Mouse (Mus musculus): Measurements from ENCODE around the gene Zyg11b.

The Zyg11b gene

DNA sequence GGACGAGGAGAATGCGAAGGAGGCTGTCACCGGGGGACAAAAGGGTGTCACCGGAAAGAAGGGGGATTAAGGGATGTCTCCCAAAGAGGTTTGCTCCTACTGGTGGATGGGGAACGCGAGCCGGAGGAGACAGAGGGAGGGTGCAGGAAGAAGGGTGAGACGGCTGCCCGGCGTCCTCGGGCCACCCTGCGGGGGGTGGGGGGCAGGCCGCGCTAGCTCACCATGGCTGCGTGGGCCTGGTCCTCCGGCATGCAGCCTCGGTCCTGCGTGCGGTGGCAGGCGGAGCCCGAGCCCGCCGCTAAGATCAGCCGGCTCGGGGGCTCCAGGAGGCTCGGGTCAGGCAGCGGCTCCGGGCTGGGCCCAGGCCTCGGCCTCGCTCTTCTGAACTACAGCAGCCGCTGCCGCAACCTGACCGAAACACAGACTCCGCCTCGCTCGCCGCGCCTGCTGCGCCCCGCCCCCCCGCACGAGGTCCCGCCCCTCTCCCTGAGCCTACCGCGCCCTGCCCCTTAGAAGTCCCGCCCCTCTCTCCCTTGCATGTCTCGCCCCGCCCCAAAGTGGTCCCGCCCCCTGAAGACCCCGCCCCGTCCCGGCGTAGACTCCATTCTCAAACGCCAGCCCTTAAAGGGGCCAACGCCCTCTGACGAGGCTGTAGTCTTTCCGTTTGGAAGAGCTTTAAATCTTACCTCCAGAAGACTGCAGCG lies at the start of gene Zyg11b:
TSS of gene Zyg11b (minus strand) at position 427 of the 704 bp plus-strand sequence.
- peak; percentile 92 for DNase-seq

DNA sequence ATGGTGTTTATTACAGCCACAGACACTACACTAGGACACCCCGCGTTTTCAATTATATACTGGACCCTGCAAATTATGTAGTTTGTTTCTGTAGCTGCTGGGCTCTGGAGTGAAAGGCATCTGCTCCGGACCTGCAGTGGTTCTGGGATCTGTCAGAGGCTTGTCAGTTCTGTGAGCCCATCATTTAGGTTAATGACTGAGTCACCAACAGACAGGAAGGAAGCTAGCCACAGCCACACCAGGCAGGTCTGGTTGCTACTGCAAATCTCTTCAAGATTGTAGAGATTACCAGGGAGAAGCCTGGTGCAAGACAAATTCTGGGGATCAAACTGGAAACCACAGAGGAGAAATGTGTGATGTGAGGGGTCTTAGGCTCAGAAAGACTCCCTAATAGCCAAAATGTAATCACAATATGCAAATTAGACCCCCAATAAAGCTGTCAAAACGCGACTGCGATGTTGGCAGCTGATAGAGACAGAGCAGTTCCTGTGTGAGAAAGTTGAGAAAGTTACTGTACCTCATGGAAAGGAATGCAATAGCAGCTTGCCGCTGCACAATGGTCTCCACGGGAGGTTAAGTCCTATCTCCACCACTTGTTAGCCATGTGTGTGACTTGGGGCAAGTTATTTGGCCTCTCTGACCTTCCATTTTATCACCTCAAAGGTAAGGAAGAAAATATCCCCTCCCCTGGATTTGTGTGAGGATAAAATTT lies 49.1 kb upstream of the Zyg11b start:
- DNase-seq = no peak

DNA sequence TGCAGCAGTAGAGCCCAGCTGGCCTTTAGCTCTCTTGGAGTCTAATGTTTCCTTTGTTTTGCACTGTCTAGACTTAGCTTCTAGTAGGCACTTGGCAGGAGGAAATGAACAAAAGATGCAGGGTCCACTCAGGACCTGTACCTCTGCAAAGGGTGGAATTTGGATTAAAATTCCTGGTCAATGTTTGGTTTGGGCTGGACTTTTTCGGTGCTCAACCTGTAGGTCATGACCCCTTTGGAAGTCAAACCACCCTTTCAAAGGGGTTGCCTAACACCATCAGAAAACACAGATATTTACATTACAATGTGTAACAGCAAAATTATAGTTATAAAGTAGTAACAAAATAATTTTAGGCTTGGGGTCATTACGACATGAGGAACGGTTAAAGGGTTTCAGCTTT lies 48.2 kb upstream of the Zyg11b start:
- DNase-seq = no peak

DNA sequence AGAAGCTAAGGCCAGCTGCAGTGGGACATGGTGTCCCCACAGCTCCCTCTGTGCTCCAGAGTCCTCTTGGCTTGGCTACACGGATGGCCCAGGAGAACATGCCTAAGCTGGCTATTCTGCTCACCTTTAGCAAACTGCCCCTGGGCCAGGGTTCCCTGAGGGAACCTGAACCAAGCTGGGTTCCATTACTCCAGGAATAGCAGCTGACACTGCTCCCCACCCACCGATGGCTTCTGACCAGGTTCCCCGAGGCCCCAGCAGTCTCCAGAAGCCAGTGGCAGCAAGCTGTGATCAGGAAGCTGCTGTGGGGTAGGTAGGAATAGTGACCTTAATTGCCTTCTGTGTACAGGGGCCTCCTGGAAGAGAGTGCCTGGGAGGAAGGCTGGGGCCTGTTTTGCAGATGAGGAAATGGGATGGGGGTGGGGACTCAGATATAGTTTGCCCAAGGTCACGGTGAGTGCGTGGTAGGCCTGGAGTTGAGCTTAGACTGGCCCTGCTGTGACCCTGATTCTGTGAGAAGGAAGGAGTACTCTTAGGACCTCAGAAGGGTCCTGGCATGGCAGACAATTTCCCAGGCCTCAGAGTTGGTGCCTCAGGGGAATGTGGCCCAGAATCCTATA lies 47.5 kb upstream of the Zyg11b start:
- DNase-seq = no peak

DNA sequence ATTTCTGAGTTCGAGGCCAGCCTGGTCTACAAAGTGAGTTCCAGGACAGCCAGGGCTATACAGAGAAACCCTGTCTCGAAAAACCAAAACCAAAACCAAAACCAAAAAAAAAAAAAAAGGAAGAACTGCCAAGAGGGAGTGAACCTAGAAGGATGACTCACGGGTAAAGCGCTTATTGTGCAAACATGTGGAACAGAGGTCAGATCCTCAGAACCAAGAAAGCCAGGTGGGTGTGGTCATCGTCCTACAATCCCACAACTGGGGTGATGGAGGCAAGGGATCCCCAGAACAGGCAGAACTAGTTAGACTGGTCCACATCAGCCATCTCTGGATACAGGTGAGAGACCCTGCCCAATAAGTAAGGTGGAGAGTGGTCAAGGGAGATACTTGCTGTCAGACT lies 46.2 kb upstream of the Zyg11b start:
- no peak for DNase-seq

DNA sequence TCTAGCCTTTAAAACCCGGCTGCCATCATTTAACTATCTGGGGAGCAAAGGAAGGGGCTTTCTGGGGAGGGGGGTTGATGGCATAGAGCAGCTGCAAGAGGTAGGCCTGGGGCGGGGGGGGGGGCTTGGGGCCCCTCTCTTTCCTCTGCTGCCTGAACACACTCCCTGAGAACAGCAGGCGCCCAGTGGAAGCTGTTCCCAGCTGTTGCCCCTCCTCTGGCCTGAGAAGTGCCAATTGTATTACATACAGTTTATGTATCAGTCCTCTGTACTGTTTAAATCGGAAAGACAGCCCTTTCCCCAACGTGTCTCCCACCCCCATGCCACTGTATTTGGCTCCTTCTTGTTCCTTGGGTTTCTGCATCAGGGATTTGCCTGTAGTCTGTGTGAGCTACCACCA lies 44.9 kb upstream of the Zyg11b start:
- no peak for DNase-seq

DNA sequence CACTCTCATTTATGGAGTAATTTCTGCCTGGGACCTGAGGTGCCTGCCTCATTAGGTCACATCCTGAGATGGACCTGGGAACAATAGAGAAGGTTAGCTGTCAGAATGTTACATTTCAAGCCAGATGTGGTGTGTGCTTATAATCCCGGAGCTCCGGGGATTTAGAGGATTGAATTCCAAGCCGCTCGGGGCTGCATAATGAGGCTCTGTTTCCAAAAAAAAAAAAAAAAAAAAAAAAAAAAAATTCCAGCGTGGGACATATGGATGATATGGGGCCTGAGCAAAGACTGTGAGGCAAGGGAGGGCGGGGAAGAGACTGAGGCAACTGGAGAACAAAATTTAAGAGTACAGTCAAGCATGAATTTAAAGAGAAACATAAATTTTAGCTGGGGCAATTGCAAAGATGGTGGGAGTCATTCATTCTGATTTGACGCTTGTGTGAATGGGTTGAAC lies 43.8 kb upstream of the Zyg11b start:
- no peak for DNase-seq

DNA sequence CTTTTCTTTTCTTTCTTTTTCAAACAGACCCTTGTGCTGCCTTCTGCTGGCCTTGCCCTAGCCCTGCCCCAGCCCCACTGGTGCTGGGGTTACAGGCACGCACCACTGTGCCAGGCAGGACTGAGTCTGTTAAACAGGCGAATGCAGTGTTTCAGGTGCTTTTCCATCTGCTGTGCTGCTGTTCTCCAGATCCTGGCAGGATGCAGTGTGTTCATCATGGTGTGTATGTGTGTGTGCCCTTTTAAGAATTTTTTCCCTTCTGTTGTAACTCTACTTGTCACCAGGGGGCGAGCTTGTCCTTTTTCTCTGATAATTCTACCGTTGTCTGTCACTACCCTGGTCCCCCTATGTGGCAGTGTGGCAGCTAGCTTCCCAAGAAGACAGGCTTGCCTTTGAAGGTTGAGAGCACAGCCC lies 38.4 kb upstream of the Zyg11b start:
- DNase-seq = peak; percentile 59

DNA sequence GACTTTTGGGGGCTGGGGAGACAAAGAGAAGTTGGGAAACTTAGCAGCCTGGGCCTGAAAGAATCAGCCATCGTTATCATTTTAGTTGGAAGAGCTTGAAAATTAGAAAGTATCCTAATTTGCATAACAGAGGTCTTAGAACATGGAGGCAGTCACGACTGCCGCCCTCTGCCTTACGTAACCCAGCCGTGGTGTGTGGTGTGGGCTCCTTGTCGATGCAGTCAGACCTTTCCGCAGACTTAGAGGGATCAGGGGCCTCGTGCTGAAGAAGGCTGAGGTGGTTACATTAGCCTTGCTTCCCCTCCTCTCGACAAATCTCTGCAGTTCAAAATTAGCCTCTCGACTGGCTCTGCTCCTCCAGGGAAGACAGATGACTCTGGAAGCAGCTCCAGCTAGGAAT lies 37.9 kb upstream of the Zyg11b start:
- DNase-seq = no peak

DNA sequence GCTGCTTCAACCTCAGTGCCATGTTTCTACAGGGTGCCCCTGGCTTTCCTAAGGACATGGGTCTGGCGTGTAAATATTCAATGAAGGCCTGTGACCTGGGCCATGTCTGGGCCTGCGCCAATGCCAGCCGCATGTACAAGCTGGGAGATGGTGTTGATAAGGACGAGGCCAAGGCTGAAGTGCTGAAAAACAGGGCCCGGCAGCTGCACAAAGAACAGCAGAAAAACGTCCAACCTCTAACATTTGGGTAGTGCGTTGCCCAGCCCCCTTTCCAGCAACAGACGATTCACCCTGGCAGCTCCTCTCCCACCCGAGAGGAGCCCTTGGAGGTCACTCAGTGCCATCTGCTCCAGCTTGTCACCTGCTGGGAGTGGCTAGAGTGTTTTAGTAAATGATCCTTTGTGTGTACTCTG lies 37.4 kb upstream of the Zyg11b start:
- no peak for DNase-seq

DNA sequence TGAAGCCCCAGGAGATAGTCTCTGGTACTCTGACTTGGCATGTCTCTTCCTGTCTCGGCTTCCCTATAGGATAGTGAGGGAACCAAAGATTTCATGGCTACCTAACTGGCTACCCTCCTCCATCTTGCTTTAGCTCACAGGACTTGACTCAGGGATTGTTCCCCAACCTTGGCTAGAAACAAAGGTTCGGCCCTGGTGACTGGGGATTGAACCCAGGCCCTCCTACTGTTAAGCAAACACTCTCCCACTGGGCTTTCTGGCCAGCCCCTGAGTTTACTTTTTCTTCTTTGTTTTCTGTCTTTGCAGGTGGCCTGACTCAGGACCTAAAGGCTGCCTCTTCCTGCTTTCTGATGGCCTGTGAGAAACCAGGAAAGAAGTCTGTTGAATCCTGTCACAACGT lies 36.9 kb upstream of the Zyg11b start:
- DNase-seq = no peak

DNA sequence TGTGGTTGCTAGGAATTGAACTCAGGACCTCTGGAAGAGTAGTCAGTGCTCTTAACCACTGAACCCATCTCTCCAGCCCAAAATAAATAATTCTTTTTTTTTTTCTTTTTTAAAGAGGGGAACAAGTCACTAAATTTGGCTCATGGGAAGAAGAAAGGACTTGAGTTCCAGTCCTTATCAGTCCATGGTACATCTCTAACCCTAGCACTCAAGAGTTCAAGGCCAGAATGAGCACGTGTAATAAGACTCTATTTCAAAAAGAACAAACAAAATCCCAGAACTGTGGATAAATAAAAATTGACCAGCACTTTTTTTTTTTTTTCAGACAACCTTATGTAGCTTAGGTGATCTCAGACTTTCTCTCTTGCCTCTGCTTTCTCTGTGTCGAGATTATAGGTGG lies 35.9 kb upstream of the Zyg11b start:
- no peak for DNase-seq

DNA sequence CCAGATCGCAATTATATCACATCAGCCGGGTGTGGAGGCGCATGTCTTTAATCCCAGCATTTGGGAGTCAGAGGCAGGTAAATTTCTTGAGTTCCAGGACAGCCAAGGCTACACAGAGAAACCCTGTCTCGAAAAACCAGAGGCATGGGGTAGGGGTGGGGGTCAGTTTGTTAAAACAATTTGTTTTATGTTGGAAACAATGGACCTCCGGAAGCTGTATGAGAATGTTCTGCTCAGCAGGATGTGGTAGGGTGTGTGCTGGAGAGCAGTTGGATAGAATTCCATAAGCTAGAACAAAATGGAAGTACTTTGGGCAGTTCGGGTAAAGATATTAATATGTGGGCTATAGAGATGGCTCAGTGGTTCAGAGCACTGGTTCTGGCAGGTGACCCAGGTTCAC lies 34.5 kb upstream of the Zyg11b start:
- DNase-seq = no peak

DNA sequence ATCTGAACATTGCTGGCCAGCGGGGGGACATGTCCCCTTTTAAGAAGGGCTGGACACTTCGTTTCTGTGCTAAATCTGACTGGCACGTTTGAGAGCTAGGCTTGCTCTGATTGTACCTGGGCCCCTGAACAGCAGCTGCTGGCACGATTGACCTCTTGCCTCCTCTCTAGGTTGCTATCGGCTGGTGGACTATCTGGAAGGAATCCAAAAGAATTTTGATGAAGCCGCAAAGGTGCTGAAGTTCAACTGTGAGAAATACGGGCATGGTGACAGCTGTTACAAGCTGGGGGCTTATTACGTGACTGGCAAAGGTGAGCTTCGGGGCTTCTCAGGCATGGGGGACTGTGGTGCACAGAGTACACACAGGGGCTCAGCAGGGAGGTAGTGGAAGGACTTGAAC lies 31.1 kb upstream of the Zyg11b start:
- DNase-seq = no peak

DNA sequence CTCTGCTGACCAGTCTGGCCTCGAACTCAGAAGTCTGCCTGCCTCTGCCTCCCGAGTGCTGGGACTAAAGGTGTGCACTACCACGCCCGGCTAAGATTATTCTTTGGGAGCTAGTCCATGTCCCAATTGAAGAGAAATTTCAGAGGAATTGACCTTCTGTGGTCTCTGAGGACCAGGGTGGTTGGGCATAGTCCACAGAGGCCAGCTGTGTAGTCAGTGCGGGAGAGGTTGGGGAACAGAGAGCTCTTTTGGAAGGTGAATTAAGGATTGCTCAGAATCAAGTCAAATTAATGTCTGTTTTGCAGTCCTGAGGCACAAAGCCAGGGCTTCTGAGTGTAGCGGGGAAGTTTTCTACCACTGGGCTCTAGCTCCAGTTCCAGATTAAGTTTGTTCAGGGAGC lies 28.9 kb upstream of the Zyg11b start:
- DNase-seq = no peak

DNA sequence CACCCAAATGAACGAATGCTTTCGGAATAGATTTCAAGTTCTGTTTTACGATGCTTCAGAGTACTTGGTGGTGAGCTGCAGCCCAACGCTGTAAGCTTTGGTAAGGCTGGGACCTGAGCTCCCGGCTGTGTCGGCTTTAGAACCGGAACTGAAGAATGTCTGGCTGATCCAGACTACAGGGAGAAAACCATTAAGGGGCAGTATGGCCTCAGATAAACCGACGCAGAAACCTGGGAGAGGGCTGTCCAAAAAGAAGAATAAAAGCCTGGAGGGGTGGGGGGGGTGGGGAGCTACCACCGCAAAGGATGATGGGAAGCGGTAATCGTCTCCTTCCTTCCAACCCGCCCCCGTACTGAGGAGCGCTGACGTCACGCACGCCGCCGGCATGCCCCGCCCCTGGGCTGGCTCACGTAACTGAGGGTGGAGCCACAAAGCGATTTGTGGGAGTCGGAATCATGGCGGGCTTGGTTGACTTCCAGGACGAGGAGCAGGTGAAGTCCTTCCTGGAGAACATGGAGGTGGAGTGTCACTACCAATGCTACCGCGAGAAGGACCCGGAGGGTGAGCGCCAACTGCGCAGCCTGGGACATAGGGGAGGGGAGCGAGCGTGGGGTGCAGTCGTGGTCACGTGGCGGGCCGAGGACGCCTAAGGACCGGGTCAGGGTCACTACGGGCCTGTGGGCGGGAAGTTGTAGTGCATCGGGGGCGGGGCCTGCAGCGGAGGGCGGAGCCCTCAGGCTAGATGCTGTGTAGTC lies 27.0 kb upstream of the Zyg11b start, which contains the start of gene Coa7:
TSS of gene Coa7 (plus strand) at position 411 of the 755 bp plus-strand sequence.
- DNase-seq = peak; percentile 98

DNA sequence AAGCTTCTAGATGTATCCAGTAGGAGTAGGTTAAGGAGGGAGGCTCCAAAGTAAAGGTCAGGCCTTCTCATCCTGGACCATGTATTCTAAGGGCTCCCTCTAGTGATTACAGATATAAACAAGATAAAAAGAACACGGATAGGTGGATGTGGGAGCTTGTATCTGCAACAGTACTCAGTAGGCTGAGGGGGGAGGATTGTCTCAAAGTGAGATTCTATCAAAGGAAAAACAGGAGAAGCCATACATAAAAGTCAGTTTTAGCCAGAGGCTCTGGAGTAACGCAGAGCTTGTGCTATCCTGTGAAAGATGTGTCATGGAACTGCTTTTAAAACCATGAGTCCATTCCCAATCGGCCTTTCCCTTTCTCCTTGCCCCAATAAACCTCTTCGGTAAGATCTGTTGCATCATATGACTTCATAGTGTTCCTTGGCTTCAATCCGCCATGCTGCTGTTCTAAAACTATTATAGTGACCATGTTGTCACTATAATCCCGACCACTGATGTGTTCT lies 26.2 kb upstream of the Zyg11b start:
- DNase-seq = no peak

DNA sequence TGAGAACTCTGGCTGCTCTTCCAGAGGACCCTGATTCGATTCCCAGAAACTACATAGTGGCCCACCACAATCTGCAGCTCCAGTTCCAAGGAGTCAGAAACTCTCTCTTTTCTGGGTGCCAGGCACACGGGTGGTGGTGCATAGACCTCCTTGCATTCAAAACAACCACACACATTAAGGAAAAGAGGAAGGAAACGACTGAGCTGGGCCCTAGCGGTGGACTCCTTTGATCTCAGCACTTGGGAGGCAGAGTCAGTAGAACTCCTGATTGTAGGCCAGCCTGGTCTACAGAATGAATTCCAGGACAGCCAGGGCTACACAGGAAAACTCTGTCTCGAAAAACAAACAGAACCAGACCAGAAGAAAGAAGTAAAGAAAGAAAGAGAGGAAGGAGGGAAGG lies 22.7 kb upstream of the Zyg11b start:
- DNase-seq = no peak

DNA sequence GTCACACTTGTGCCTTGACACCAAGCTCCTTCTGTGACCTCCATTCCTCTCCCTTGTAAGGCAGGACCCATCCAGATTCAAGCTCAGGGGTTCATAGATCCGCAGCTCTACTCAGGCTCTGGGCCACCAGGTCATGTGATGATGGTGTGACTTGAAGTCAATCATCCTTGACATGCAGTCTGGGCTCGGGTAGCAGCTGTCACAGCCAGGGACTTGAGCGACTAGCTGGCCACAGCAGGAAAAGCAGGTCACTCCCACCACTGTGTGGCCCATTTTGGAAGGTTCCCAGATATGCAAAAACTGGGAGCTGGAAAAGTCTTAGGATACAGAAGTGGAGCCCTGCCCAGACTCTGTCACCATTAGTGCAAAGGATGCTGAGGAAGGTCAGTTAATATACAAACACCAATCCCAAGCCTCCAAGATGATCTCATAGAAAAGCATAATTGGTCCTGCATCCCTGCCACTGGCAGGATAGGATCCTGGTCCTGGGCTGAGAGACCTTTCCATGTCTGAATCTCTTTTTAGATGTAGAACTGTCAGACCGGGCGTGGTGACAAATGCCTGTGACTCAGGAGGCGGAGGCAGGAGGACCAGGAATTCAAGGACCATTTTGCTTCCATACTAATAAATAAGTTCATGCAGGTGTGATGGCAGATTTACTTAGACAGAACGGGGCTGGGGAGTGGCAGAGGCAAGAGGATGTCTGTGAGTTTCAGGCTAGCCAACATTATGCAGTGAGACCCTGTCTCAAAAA lies 19.9 kb upstream of the Zyg11b start:
- no peak for DNase-seq

DNA sequence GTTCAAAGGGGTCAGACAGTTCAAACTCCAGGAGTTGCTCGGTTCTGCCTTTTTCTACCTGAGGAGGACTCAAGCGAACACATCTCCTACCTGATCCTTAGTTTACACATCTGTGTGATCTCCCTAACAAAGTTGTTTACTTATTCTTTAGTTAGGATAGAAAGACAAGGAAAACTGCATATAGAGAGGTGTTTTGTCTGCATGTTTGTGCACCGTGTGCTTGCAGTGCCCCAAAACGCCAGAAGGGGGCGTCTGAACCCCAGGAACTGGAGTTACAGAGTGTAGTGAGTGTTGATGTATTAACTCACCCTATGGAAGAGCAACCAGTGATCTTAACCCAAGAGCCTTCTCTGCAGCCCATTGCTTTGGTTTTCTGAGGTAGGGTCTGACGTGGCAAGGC lies 18.9 kb upstream of the Zyg11b start:
- DNase-seq = peak; percentile 52

DNA sequence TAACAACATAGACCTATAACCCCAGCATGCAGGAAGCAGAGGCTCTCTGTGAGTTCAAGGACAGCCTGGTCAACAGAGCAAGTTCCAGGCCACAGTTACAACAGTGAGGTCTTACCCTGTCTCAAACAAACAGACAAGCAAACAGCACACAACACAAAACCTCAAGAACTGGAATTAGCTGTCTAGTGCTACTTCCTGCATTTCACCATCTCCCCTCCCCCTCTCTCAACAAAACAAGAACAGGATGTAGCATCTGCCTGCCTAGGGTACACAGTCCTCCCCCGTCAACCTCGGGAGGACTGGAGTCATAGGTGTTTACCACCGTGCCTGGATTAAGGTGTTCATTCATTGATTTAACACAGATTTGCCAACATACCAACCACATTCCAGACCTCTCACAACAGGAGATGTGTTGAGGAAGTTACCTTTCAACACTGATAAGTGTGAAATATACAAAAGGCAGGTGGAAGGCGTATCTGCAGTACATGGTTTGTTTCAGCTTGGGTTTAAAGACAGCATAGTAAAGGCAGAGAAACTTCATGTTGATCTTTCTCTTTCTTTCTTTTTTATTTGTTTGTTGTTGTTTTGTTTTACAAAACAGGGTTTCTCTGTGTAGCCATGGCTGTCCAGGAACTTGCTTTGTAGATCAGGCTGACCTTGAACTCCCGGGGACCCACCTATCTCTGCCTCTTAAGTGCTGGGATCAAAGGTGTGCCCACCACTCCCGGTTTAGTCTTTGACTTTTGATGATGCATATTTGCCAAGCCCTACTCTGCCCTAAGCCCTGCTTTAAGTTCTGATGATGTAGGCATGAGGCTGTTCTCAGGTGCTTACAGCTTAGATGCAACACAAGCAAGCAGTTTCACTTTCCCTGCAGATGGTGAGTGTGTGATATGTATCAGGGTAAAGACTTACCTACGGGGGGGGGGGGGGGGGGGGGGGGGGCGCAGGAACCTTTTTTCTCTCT lies 18.0 kb upstream of the Zyg11b start:
- peak; percentile 84 for DNase-seq

Data from thymus, postnatal 14 days (tissue).